Mouse (Mus musculus) ovary, postnatal 36 days (tissue): ENCODE data around the gene Arhgap40.

Experiments used
- DNase-seq: peaks from one replicate; pipeline ENCODE4 v3.0.0; 2022; ENCODE audit warnings: low spot score, mixed read lengths

Arhgap40 gene

GRCm38 (mm10) chr2:158550067-158550466 is 37.5 kb downstream of the Arhgap40 start:
- DNase-seq = peak; percentile 74

GRCm38 (mm10) chr2:158554366-158554765 is 41.8 kb downstream of the Arhgap40 start:
- DNase-seq = no peak

GRCm38 (mm10) chr2:158555252-158555651 is 42.7 kb downstream of the Arhgap40 start:
- DNase-seq = peak; percentile 42

GRCm38 (mm10) chr2:158555812-158556211 is 43.2 kb downstream of the Arhgap40 start:
- DNase-seq = no peak

GRCm38 (mm10) chr2:158556225-158556624 is 43.6 kb downstream of the Arhgap40 start:
- peak; percentile 65 for DNase-seq

- no peak for DNase-seq
Measured at GRCm38 (mm10) chr2:158556750-158557149, 44.2 kb downstream of the Arhgap40 start.

- DNase-seq = no peak
Measured at GRCm38 (mm10) chr2:158559945-158560344, 47.3 kb downstream of the Arhgap40 start.

- no peak for DNase-seq
Measured at GRCm38 (mm10) chr2:158560801-158561200, 48.2 kb downstream of the Arhgap40 start.

GRCm38 (mm10) chr2:158561371-158562144 is 49.0 kb downstream of the Arhgap40 start:
- no peak for DNase-seq

GRCm38 (mm10) chr2:158570421-158571081 is 58.0 kb downstream of the Arhgap40 start:
- peak; percentile 58 for DNase-seq

- no peak for DNase-seq
Measured at GRCm38 (mm10) chr2:158579979-158580378, 67.4 kb downstream of the Arhgap40 start.

- DNase-seq = peak; percentile 56
Measured at GRCm38 (mm10) chr2:158584621-158585358, 72.2 kb downstream of the Arhgap40 start.

GRCm38 (mm10) chr2:158588524-158589271 is 76.1 kb downstream of the Arhgap40 start:
- DNase-seq = no peak

GRCm38 (mm10) chr2:158590495-158590894 is 77.9 kb downstream of the Arhgap40 start:
- DNase-seq = no peak

GRCm38 (mm10) chr2:158591286-158591685 is 78.7 kb downstream of the Arhgap40 start:
- no peak for DNase-seq

GRCm38 (mm10) chr2:158593371-158593770 is 80.8 kb downstream of the Arhgap40 start:
- no peak for DNase-seq

GRCm38 (mm10) chr2:158595103-158595502 is 82.5 kb downstream of the Arhgap40 start:
- DNase-seq = peak; percentile 47

- no peak for DNase-seq
Measured at GRCm38 (mm10) chr2:158595577-158595976, 83.0 kb downstream of the Arhgap40 start.

GRCm38 (mm10) chr2:158596803-158597202 is 84.2 kb downstream of the Arhgap40 start:
- no peak for DNase-seq
